Mouse (Mus musculus) Patski (cell line): ENCODE results near the gene Slc46a1. TPM values are rescaled to one million over a fixed set of nuclear protein-coding genes. Genes with fewer than 3 reads are reported as not detected.
A peak's percentile ranks its signal among the peaks of the same experiment; 100 is the strongest.

Source experiments
- ATAC-seq: fragments of 100-300 bp; one replicate; pipeline ENCODE4 v1.8.0; 2021
- CTCF ChIA-PET: fragments of 350-600 bp; sonication (Branson Sonifier 250); formaldehyde crosslinking; loops from one replicate; lab custom pipeline; 2022; ENCODE audit warnings: inconsistent platforms; lab: Charles Lee
- POLR2A ChIA-PET: fragments of 350-600 bp; sonication (Branson Sonifier 250); formaldehyde crosslinking; loops from one replicate; lab custom pipeline; 2022; ENCODE audit warnings: antibody characterized with exemption, inconsistent platforms; lab: Charles Lee
- DNase-seq: peaks from one replicate; pipeline ENCODE4 v3.0.0-alpha.2; 2011; ENCODE audit warnings: low read depth, low spot score
- H3K27me3 ChIP-seq: fragments of 371-371 bp; one replicate; pipeline ENCODE4 v1.5.1; 2021
- CTCF ChIP-seq: fragments of 100-300 bp; IDR thresholded peaks from one replicate; pipeline ENCODE4 v1.5.1; 2021
- in situ Hi-C: fragments of 300-500 bp; cut with MboI; formaldehyde crosslinking; loops from 3 replicates; pipeline ENCODE4 v1.11.1; 2018; ENCODE audit warnings: low pct_unique_long_range_greater_than_20kb, mixed read lengths
- polyA plus RNA-seq: library from polyadenylated mRNA; unstranded; gene quantifications from one replicate; pipeline ENCODE4 v1.2.3, GENCODE M21; 2021

Slc46a1 gene
- polyA plus RNA-seq, 1 experiment from 2014 or later = 15.6 TPM

DNA sequence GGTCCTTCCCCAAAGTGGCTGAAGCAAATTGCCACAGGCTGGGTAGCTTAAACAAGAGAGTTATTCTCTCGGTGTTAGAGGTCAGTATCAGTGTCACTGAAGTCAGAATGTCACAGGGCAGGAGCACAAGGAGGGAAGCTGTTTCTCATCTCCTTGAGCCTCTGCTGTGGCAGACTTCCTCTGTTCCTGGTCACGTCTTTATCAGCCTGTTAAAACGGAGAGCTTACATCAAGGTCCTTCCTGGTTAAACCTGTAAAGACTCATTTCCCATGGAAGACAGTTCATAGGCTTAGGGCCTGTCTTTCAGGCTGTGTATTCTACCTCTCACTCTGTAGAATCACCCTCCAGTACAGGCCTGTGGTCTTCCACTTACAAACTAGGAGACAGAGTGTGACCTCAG lies 2.4 kb downstream of the Slc46a1 start:
- ATAC-seq = no peak
- H3K27me3 ChIP-seq = no peaks in the 10 kb centered on the region
- DNase-seq = no peak
- ChIA-PET CTCF (interaction anchor here (1.2 kb wide), 1 partner anchor 12 kb away, joined by 3 read pairs; no protein-coding TSS in a partner anchor), POLR2A (interaction anchor here (0.5 kb wide), 1 partner anchor 10 kb away, joined by 3 read pairs; no protein-coding TSS in a partner anchor)
- in situ Hi-C loops = no loop called here
- no peak for TF ChIP-seq CTCF

DNA sequence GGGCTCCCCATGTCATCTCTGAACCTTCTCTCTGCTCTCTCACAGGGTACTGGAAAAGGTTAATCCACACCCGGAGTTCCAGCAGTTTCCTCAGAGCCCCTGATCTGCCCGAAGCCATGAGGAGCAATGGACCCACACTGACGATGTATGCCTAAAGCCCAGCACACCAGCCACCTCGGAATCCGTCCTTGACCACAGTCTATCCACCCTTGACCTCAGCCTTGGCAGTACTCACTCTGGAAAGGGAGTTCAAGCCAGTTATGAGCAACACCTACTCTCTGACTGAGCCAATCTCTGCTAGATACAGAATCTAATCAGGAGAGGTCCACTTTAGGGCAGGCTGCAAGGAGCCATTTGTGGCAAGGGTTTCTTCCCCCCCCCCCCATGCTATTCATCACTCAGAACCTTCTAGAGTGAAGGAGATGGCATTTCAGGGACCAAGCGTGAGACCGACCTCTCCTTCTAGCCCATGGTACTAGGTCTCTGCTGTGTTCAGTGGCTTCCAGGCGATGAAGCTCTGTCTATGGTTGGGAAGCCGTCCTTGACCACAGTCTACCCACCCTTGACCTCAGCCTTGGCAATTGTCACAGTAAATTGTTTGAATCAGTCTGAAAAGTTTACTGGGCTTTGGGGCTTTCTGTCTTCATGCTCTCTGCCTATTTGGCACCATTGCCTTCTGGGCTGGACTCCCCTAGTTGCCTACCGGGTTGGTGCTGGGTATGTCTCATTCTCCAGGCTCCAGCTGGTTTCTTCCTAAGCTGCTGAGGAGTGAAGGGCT lies 6.0 kb downstream of the Slc46a1 start:
- POLR2A ChIA-PET = interaction anchor here (0.6 kb wide), 1 partner anchor 141 kb away, joined by 9 read pairs; no protein-coding TSS in a partner anchor
- DNase-seq = no peak
- in situ Hi-C loops = no loop called here
- CTCF ChIA-PET = no interaction called here
- no peak for ATAC-seq
- no peaks in the 10 kb centered on the region for H3K27me3 ChIP-seq
- TF ChIP-seq CTCF = no peak

DNA sequence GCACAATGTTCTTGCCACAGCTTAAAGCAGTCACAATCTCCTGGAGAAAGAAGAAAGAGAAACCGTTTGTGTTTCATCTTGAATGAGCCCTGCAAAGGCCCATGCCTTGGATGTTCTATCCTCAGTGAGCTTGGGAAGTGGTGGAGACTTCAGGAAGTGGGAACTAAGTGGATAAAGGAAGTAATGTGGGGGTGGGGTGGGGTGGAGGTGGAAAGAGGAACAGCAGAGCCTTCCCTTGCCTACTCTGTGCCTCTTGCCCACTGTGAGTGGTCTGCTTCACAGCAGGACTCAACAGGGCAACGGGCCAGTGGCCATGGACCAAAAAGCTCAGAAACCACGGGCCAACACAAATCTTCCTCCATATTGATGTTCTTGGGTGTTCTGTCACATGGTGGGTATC lies 9.8 kb downstream of the Slc46a1 start:
- TF ChIP-seq CTCF = no peak
- in situ Hi-C loops = no loop called here
- ATAC-seq (no peak), DNase-seq (no peak)
- no peaks in the 10 kb centered on the region for H3K27me3 ChIP-seq
- ChIA-PET CTCF (no interaction called here), POLR2A (no interaction called here)

DNA sequence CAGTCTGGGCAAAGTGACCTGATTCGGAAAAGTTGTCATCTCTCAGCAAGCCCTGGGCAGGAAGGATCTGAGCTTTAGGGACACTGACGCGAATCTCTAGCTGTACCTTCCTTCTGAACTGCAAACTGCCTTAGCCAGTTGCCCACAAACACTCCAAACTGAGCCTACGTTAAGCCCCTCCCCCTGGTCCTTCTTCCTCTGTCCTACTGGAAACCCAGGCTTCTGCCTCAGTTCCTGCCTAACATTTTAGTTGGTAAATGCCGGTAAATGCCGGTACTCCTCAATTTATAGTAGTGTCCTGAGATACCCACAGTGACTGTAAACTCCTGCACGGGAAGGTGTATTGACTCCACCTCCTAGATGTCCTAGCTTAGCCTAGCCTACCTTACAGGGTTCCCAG lies 18.1 kb downstream of the Slc46a1 start:
- CTCF ChIA-PET = interaction anchor here (1.4 kb wide), 1 partner anchor 14 kb away, joined by 5 read pairs; the partner anchor contains the start of gene Sarm1
- no peak for DNase-seq
- no peaks in the 10 kb centered on the region for H3K27me3 ChIP-seq
- TF ChIP-seq CTCF = no peak
- POLR2A ChIA-PET = interaction anchor here (0.6 kb wide), 1 partner anchor 12 kb away, joined by 3 read pairs; no protein-coding TSS in a partner anchor
- in situ Hi-C loops = no loop called here
- no peak for ATAC-seq

DNA sequence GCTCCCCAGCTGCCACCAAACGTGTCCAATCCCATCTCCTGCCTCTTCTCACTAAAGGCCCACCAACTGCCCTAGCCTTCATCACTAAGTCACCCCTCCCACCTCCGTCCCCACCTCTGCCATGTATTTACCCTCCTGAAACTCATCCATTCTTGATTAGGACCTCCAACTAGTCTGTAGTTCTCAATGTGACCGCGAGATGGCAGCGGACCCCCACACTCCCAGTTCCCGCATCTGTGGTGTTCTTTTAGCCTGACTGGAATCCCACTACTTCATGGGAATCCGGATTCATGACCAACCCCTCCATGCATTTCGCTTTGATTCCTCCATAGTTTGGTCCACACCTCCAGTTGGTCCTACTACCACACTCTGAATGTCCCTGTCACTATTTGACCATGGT lies 22.7 kb downstream of the Slc46a1 start:
- DNase-seq = no peak
- in situ Hi-C loops = no loop called here
- POLR2A ChIA-PET = interaction anchor here (1.1 to 1.8 kb wide), 2 partner anchors 10 to 62 kb away, joined by 3 to 6 read pairs; partner anchors contain the start of genes Sarm1 and Tmem97
- CTCF ChIA-PET = interaction anchor here (1.3 kb wide), 1 partner anchor 23 kb away, joined by 3 read pairs; the partner anchor contains the start of gene Slc46a1
- TF ChIP-seq CTCF = peak; percentile 88
- ATAC-seq = no peak
- H3K27me3 ChIP-seq = peaks cover 4% of the 10 kb centered on the region

DNA sequence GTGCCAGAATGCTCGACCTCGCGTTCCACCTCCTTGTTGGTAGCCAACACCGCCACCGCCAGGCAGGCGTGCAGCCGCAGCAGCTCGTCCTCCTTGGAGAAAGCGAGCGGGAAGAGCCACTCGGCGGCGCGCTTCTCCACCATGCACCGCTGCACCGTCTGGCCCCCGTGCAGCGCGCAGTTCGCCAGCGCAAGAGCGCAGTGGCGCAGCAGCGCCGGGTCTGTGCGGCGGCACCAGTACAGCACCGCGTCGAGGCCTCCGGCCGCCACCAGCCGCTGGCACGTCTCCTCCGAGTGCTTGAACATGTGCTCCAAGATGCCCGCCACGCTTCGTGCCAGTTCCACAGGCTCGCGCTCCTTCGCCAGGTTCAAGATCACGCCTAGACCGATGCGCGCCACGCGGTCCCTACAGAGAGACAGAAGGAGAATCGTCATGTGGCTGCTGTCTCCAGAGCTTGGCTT lies 25.3 kb downstream of the Slc46a1 start:
- DNase-seq = no peak
- peak; percentile 34 for ATAC-seq
- in situ Hi-C loops = no loop called here
- no peak for TF ChIP-seq CTCF
- POLR2A ChIA-PET = no interaction called here
- CTCF ChIA-PET = interaction anchor here (1.2 kb wide), 1 partner anchor 74 kb away, joined by 3 read pairs; no protein-coding TSS in a partner anchor
- H3K27me3 ChIP-seq = peaks cover 21% of the 10 kb centered on the region

DNA sequence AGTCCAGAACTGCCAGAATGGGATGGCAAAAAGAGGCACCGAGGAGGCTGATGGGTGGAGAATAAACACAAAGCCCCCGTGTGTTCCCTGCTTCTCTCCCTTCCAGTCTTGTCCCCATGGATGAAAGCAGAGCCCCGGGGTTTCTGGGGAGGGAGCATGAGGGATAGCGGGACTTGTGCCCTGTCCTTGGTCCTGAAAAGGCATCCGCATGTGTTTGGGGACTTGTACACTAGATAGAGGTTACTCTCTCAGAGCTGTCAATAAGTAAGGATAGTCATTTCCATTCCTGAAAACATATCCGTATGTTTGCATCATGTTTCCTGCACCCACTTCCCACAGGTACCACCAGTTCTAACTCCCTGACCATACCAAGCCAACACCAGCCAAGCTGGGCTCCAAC lies 30.4 kb downstream of the Slc46a1 start:
- CTCF ChIA-PET = interaction anchor here (1.1 kb wide), 1 partner anchor 43 kb away, joined by 3 read pairs; no protein-coding TSS in a partner anchor
- ATAC-seq = no peak
- peaks cover 54% of the 10 kb centered on the region for H3K27me3 ChIP-seq

DNA sequence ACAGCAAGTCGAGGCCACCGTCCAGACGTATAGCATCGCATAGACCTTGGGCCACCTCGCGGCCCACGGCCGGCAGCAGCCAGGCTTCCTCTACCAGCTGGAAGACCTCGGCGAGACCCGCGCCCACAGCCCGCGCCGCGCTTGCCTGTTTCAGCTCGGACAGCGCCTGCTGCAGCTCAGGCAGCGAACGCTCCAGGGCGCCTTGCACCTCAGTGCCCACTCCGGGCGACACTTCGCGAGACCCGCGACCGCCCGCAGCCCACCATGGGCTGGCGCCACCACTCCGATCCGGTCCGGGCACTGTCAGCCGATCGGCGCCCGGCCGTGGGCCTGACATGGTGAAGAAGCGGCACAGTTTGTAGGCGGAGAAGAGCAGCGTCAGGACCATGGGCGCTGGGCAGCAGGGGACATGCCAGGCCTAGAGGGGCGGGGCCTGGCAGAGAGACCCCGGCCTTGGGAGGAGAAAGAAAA lies 31.6 kb downstream of the Slc46a1 start:
- POLR2A ChIA-PET = interaction anchor here (0.6 to 1.6 kb wide), 3 partner anchors 8 to 432 kb away, joined by 3 to 6 read pairs (median 5); partner anchors contain the start of gene Slc46a1
- CTCF ChIA-PET = interaction anchor here (1.2 kb wide), 1 partner anchor 13 kb away, joined by 5 read pairs; no protein-coding TSS in a partner anchor
- DNase-seq (no peak), ATAC-seq (peak; percentile 45)
- no peak for TF ChIP-seq CTCF
- in situ Hi-C loops = no loop called here
- H3K27me3 ChIP-seq = peaks cover 57% of the 10 kb centered on the region

More for the DNA sequence above, 30.4 kb downstream of the Slc46a1 start:
- in situ Hi-C loops = no loop called here
- no peak for TF ChIP-seq CTCF
- POLR2A ChIA-PET = interaction anchor here (0.6 kb wide), 1 partner anchor 12 kb away, joined by 3 read pairs; no protein-coding TSS in a partner anchor
- no peak for DNase-seq

DNA sequence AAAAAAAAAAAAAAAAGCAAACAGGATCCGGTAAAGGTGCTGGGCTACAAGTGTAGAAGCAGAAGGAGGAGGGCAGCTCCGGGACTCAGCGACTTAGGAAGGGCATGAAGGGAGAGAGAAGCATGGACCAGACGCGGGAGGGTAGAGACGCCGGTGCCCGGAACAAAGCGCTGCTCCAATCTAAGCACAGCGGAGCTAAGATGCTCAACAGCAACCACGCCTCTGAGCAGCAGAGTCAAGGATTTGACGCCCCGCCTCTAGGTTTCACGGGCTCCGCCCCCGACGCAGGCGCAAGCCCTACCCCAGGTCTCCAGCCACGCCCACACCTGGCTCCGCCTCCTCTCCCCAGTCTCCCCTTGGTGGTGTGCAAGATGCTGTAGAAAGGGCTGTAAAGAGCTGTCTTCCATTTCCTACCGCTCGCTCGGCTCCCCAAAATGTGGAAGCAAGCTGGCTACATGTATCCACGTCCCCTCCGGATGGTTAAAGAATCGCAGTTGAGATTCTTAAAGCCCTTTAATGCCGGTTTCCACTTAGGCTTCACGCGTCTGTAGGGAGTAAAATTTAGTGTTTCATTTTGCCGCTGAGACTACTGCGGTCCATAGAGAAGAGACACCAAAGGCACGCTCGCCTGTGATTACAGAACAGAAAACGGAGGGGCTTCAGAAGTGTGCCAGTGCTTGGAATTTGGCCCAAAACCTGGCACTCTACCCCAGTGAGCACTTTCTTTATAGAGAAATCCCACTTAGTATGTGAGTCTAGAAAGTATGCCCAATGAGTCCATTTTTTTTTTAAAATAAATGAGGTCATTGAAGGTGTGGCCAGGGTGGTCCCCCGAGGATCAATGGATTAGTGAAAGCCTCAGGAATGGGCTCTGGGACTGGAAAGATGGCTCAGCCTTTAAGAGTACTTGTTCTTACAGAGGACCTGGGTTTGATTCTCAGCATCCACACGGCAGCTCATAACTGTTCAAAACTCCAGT lies 32.3 kb downstream of the Slc46a1 start, which contains the start of gene Sarm1:
Sarm1 (minus strand) TSS at position 211 of the 979 bp plus-strand sequence.
- POLR2A ChIA-PET = interaction anchor here (0.6 to 1.6 kb wide), 3 partner anchors 9 to 431 kb away, joined by 3 to 6 read pairs (median 5); partner anchors contain the start of gene Slc46a1

More for the DNA sequence above, 32.3 kb downstream of the Slc46a1 start, which contains the start of gene Sarm1:
- in situ Hi-C loops = no loop called here
- ATAC-seq = peak; percentile 84
- no peak for TF ChIP-seq CTCF
- CTCF ChIA-PET = interaction anchor here (1.2 to 1.4 kb wide), 2 partner anchors 12 to 13 kb away, joined by 5 to 6 read pairs; no protein-coding TSS in a partner anchor
- DNase-seq = no peak
- peaks cover 57% of the 10 kb centered on the region for H3K27me3 ChIP-seq
